Mouse (Mus musculus): ENCODE data around the gene Gm5148.

Gm5148 gene

GRCm38 (mm10) chr3:37693552-37693951 is 30.7 kb downstream of the Gm5148 start:
- DNase-seq (ENCODE audit: low spot score): no peak

- DNase-seq (ENCODE audit: low spot score): no peak
Measured at GRCm38 (mm10) chr3:37692945-37693344, 31.3 kb downstream of the Gm5148 start.

- peak; percentile 24 for DNase-seq (ENCODE audit: low spot score)
Measured at GRCm38 (mm10) chr3:37687158-37687980, 36.9 kb downstream of the Gm5148 start.

- DNase-seq (ENCODE audit: low spot score): peak; percentile 62
Measured at GRCm38 (mm10) chr3:37686751-37687150, 37.5 kb downstream of the Gm5148 start.

GRCm38 (mm10) chr3:37686219-37686618 is 38.1 kb downstream of the Gm5148 start:
- DNase-seq (ENCODE audit: low spot score): no peak

GRCm38 (mm10) chr3:37676291-37676690 is 48.0 kb downstream of the Gm5148 start:
- DNase-seq (ENCODE audit: low spot score): no peak

GRCm38 (mm10) chr3:37675056-37675525 is 49.2 kb downstream of the Gm5148 start:
- no peak for DNase-seq (ENCODE audit: low spot score)

- no peak for DNase-seq (ENCODE audit: low spot score)
Measured at GRCm38 (mm10) chr3:37673513-37674261, 50.6 kb downstream of the Gm5148 start.

GRCm38 (mm10) chr3:37672266-37673040 is 51.8 kb downstream of the Gm5148 start:
- no peak for DNase-seq (ENCODE audit: low spot score)

GRCm38 (mm10) chr3:37669100-37669499 is 55.2 kb downstream of the Gm5148 start:
- no peak for DNase-seq (ENCODE audit: low spot score)

GRCm38 (mm10) chr3:37668652-37669051 is 55.6 kb downstream of the Gm5148 start:
- DNase-seq (ENCODE audit: low spot score): no peak

GRCm38 (mm10) chr3:37667736-37668135 is 56.6 kb downstream of the Gm5148 start:
- DNase-seq (ENCODE audit: low spot score): no peak

- DNase-seq (ENCODE audit: low spot score): no peak
Measured at GRCm38 (mm10) chr3:37667119-37667467, 57.2 kb downstream of the Gm5148 start.

GRCm38 (mm10) chr3:37666291-37667118 is 57.8 kb downstream of the Gm5148 start:
- DNase-seq (ENCODE audit: low spot score): peak; percentile 66

All from testis, postnatal 14 days (tissue).